Mouse (Mus musculus) kidney, embryonic 16.5 days (tissue): Measurements from ENCODE around the gene Gm47791. TPM values are rescaled to one million over a fixed set of nuclear protein-coding genes. Genes with fewer than 3 reads are reported as not detected.
A peak's percentile ranks its signal among the peaks of the same experiment; 100 is the strongest.

Experiments
- ATAC-seq: fragments of 200-750 bp; cut with Nextera tagmentation; 2 replicates; pipeline ENCODE4 v1.8.0; 2017; ENCODE audit warnings: moderate TSS enrichment; ENCODE audit not compliant: low FRiP score, low TSS enrichment
- H3K27ac ChIP-seq: fragments of 300-500 bp; sonication (generic); 2 replicates; pipeline ENCODE4 v1.5.1; 2014; ENCODE audit warnings: low read length
- H3K27me3 ChIP-seq: fragments of 300-500 bp; sonication (generic); 2 replicates; pipeline ENCODE4 v1.6.1; 2014; ENCODE audit warnings: low read length, control low read depth, mixed read lengths; ENCODE audit not compliant: insufficient read depth
- H3K36me3 ChIP-seq: fragments of 300-500 bp; sonication (generic); 2 replicates; pipeline ENCODE4 v1.6.1; 2014; ENCODE audit warnings: low read length, control low read depth, mixed read lengths; ENCODE audit not compliant: insufficient read depth
- H3K4me1 ChIP-seq: fragments of 300-500 bp; sonication (generic); 2 replicates; pipeline ENCODE4 v1.6.1; 2014; ENCODE audit warnings: low read length, control low read depth, mixed read lengths; ENCODE audit not compliant: insufficient read depth
- H3K4me2 ChIP-seq: fragments of 300-500 bp; sonication (generic); replicated peaks from 2 replicates; pipeline ENCODE4 v1.6.1; 2014; ENCODE audit warnings: low read depth, low read length
- H3K4me3 ChIP-seq: fragments of 300-500 bp; sonication (generic); 2 replicates; pipeline ENCODE4 v1.5.1; 2014; ENCODE audit warnings: mild to moderate bottlenecking, low read length
- H3K9ac ChIP-seq: fragments of 300-500 bp; sonication (generic); replicated peaks from 2 replicates; pipeline ENCODE4 v1.6.1; 2014; ENCODE audit warnings: low read length
- H3K9me3 ChIP-seq: fragments of 300-500 bp; sonication (generic); 2 replicates; pipeline ENCODE4 v1.6.1; 2016; ENCODE audit warnings: low read length, control low read depth
- WGBS: fragments of 180-500 bp; shearing (Covaris S2); extraction: QIAGEN DNeasy Blood & Tissue Kit; methylation state at CpG from one replicate; pipeline ENCODE4 v1.1.7; 2014; 5-methylcytosine and 5-hydroxymethylcytosine counted together
- polyA plus RNA-seq: library from polyadenylated mRNA; unstranded; fragments of >200 nt; fragmentation: Nextera tagmentation; extraction: Ambion mirVana; gene quantifications from 2 replicates; pipeline ENCODE4 v1.2.1, GENCODE M21; 2015

The Gm47791 gene
- polyA plus RNA-seq, 1 experiment from 2014 or later = not detected

GRCm38 (mm10) chr1:82804059-82804458 lies 33.0 kb upstream of the Gm47791 start:
- Histone ChIP-seq H3K9ac (no peak overlapping the region), H3K4me3 (no peak overlapping the region), H3K36me3 (no peaks in the 10 kb centered on the region), H3K9me3 (peaks cover 3% of the 10 kb centered on the region), H3K27ac (no peak overlapping the region), H3K4me1 (0 out of 2 replicates have a peak, but pooled peaks cover 4% of the 10 kb centered on the region), H3K4me2 (no peak overlapping the region), H3K27me3 (no peaks in the 10 kb centered on the region)
- ATAC-seq = no peak
- WGBS = 96% methylated on average over 1 of the region's 1 CpGs

- 0 out of 2 replicates have a peak, but pooled peaks cover 4% of the 10 kb centered on the region for H3K4me1 ChIP-seq
- H3K4me3 ChIP-seq = no peak overlapping the region
- H3K4me2 ChIP-seq = no peak overlapping the region
- 74% methylated on average over 7 of the region's 7 CpGs for WGBS
- ATAC-seq = no peak
- no peak overlapping the region for H3K27ac ChIP-seq
- H3K9ac ChIP-seq = no peak overlapping the region
- peaks cover 3% of the 10 kb centered on the region for H3K9me3 ChIP-seq
- H3K36me3 ChIP-seq = no peaks in the 10 kb centered on the region
- no peaks in the 10 kb centered on the region for H3K27me3 ChIP-seq
These were observed 32.6 kb upstream of the Gm47791 start for GRCm38 (mm10) chr1:82803608-82804007.

DNA sequence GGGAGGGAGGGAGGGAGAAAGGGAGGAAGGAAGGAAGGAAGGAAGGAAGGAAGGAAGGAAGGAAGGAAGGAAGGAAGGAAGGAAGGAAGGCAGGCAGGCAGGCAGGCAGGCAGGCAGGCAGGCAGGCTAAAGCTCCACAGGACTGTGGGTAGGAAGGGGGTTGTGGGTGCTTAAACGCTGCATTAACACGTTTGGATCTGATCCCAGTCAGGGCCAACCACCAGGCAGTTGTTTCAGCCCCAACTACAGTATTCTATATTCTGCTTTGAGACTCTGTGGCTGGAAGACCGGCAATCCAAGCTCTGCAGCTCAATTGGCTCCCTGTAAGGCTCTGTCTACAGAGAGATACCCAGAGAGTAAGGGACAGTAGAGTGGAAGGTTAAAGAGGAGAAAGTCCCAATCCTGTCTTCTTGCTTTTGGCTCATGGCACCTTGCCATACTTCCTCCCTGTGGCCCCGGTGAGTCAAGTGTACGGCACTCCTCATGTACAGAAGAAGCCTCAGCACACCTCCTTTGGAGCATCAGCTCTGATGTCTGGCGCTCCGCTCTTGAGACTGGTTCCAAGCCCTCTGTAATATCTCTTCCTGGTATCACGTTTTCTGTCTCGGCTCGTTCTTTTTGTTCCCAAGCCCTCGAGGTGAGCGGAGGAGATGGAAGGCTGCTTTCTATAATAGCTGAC lies 30.2 kb upstream of the Gm47791 start:
- Histone ChIP-seq H3K27ac (no peak overlapping the region), H3K27me3 (no peaks in the 10 kb centered on the region), H3K9ac (no peak overlapping the region), H3K4me1 (0 out of 2 replicates have a peak, but pooled peaks cover 1% of the 10 kb centered on the region), H3K36me3 (no peaks in the 10 kb centered on the region), H3K4me2 (no peak overlapping the region), H3K4me3 (no peak overlapping the region), H3K9me3 (peaks cover 3% of the 10 kb centered on the region)
- WGBS = 82% methylated on average over 12 of the region's 12 CpGs
- ATAC-seq = no peak

GRCm38 (mm10) chr1:82798922-82799321 lies 27.9 kb upstream of the Gm47791 start:
- Histone ChIP-seq H3K4me2 (no peak overlapping the region), H3K36me3 (no peaks in the 10 kb centered on the region), H3K4me1 (0 out of 2 replicates have a peak, but pooled peaks cover 5% of the 10 kb centered on the region), H3K27ac (no peak overlapping the region), H3K4me3 (no peak overlapping the region), H3K9me3 (peaks cover 3% of the 10 kb centered on the region), H3K27me3 (no peaks in the 10 kb centered on the region), H3K9ac (no peak overlapping the region)
- WGBS = 74% methylated on average over 4 of the region's 4 CpGs
- ATAC-seq = no peak

DNA sequence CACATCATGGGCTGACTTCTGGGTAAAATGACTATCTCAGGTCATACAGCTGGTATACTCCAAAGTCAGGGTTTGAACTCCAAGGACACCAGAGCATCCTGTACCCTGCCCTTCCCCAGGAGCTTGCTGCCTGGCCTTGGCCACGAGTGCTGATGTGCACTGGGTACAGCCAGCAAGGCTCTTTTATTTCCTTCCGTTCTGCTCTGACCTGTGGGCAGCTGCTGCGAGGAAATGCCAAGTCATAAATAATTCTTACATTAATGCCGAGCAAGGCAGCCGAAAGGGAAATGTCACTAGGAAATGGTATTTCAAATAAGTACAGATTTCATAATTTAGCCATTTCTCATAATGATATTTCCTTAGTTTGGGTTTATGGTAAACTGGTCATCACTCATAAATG lies 27.3 kb upstream of the Gm47791 start:
- peak; percentile 78 for ATAC-seq
- WGBS = 22% methylated on average over 5 of the region's 5 CpGs

GRCm38 (mm10) chr1:82797088-82797487 lies 26.0 kb upstream of the Gm47791 start:
- no peaks in the 10 kb centered on the region for H3K36me3 ChIP-seq
- no peak overlapping the region for H3K27ac ChIP-seq
- H3K4me1 ChIP-seq = 0 out of 2 replicates have a peak, but pooled peaks cover 5% of the 10 kb centered on the region
- no peak overlapping the region for H3K9ac ChIP-seq
- WGBS = 91% methylated on average over 4 of the region's 4 CpGs
- H3K27me3 ChIP-seq = no peaks in the 10 kb centered on the region
- H3K9me3 ChIP-seq = no peaks in the 10 kb centered on the region
- no peak for ATAC-seq
- no peak overlapping the region for H3K4me3 ChIP-seq
- H3K4me2 ChIP-seq = no peak overlapping the region

More for the DNA sequence above, 27.3 kb upstream of the Gm47791 start:
- Histone ChIP-seq H3K4me1 (0 out of 2 replicates have a peak, but pooled peaks cover 5% of the 10 kb centered on the region), H3K9ac (no peak overlapping the region), H3K9me3 (no peaks in the 10 kb centered on the region), H3K4me2 (no peak overlapping the region), H3K4me3 (no peak overlapping the region), H3K27ac (no peak overlapping the region), H3K36me3 (no peaks in the 10 kb centered on the region), H3K27me3 (no peaks in the 10 kb centered on the region)

GRCm38 (mm10) chr1:82795702-82796443 lies 24.8 kb upstream of the Gm47791 start:
- no peak overlapping the region for H3K4me3 ChIP-seq
- no peaks in the 10 kb centered on the region for H3K27me3 ChIP-seq
- H3K27ac ChIP-seq = 0 out of 2 replicates have a peak overlapping the region, but pooled peaks have one; percentile 20
- H3K4me2 ChIP-seq = no peak overlapping the region
- H3K36me3 ChIP-seq = no peaks in the 10 kb centered on the region
- no peaks in the 10 kb centered on the region for H3K9me3 ChIP-seq
- 0 out of 2 replicates have a peak, but pooled peaks cover 5% of the 10 kb centered on the region for H3K4me1 ChIP-seq
- no peak overlapping the region for H3K9ac ChIP-seq
- 46% methylated on average over 18 of the region's 18 CpGs for WGBS
- ATAC-seq = peak; percentile 47; the same call in 1 of the 2 replicates

DNA sequence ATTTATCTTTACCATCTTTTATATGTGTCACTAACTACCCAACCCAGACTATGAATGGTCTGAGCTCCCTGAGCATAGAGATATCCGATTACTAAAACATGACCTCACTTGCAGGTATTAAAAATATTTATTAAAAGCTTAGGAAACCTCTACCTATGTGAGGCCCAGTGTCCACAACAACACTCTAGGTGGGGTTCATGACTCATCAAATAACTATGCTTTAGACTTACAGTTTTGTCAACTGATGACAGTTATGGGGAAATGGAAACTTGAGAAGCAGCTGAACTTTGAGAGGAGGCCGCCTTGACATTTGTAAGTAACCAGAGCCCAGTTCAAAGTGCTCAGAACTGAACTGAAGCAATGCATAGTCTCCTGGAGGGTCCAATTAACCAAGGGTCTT lies 24.2 kb upstream of the Gm47791 start:
- no peaks in the 10 kb centered on the region for H3K36me3 ChIP-seq
- 0 out of 2 replicates have a peak, but pooled peaks cover 5% of the 10 kb centered on the region for H3K4me1 ChIP-seq
- no peak overlapping the region for H3K9ac ChIP-seq
- no peak overlapping the region for H3K27ac ChIP-seq
- H3K9me3 ChIP-seq = no peaks in the 10 kb centered on the region
- no peak overlapping the region for H3K4me3 ChIP-seq
- WGBS = 63% methylated on average over 2 of the region's 2 CpGs
- H3K4me2 ChIP-seq = no peak overlapping the region
- no peak for ATAC-seq
- no peaks in the 10 kb centered on the region for H3K27me3 ChIP-seq

- no peak overlapping the region for H3K27ac ChIP-seq
- H3K4me2 ChIP-seq = no peak overlapping the region
- 0 out of 2 replicates have a peak, but pooled peaks cover 5% of the 10 kb centered on the region for H3K4me1 ChIP-seq
- no peaks in the 10 kb centered on the region; the same call in 1 of the 2 replicates for H3K9me3 ChIP-seq
- H3K36me3 ChIP-seq = no peaks in the 10 kb centered on the region
- no peak for ATAC-seq
- no peak overlapping the region for H3K4me3 ChIP-seq
- no peak overlapping the region for H3K9ac ChIP-seq
- no peaks in the 10 kb centered on the region for H3K27me3 ChIP-seq
- 68% methylated on average over 4 of the region's 4 CpGs for WGBS
These were observed 22.9 kb upstream of the Gm47791 start for GRCm38 (mm10) chr1:82793986-82794385.

GRCm38 (mm10) chr1:82793110-82793509 lies 22.1 kb upstream of the Gm47791 start:
- no peak overlapping the region for H3K27ac ChIP-seq
- no peak overlapping the region for H3K9ac ChIP-seq
- 0 out of 2 replicates have a peak, but pooled peaks cover 5% of the 10 kb centered on the region for H3K4me1 ChIP-seq
- H3K27me3 ChIP-seq = no peaks in the 10 kb centered on the region
- no peaks in the 10 kb centered on the region; the same call in 1 of the 2 replicates for H3K9me3 ChIP-seq
- 89% methylated on average over 3 of the region's 3 CpGs for WGBS
- H3K4me3 ChIP-seq = no peak overlapping the region
- no peak overlapping the region for H3K4me2 ChIP-seq
- ATAC-seq = no peak
- H3K36me3 ChIP-seq = no peaks in the 10 kb centered on the region
